Mouse (Mus musculus) E14TG2a.4 (cell line): ENCODE data around the gene Ccdc186.

Experiments
- CTCF ChIP-seq: conservative IDR thresholded peaks from 2 replicates; pipeline ENCODE4 v1.5.1; 2014; ENCODE audit warnings: low read length
- NANOG ChIP-seq: IDR thresholded peaks from 2 replicates; pipeline ENCODE4 v1.6.1; 2014; ENCODE audit warnings: borderline replicate concordance, low read length, mixed read lengths

GRCm38 (mm10) chr19:56761096-56761495, 60.9 kb downstream of the Ccdc186 start:
- TF ChIP-seq CTCF (no peak), NANOG (no peak)
